Mouse (Mus musculus) forebrain, embryonic 11.5 days (tissue): ENCODE measurements around the gene H2al1h. TPM values are rescaled to one million over a fixed set of nuclear protein-coding genes. Genes with fewer than 3 reads are reported as not detected.
"Not testable (repeated sequence)": the region's sequence is repeated elsewhere in the genome, so short reads cannot be mapped to it uniquely, and the experiment has no call there.

Source experiments
- ATAC-seq: fragments of 200-750 bp; cut with Nextera tagmentation; replicated peaks from 2 replicates; pipeline ENCODE4 v1.8.0; 2017; ENCODE audit warnings: moderate TSS enrichment; ENCODE audit not compliant: low FRiP score
- DNase-seq: peaks from one replicate; pipeline ENCODE4 v3.0.0-alpha.2; 2017; ENCODE audit warnings: low spot score
- H3K27ac ChIP-seq: fragments of 300-500 bp; sonication (generic); 2 replicates; pipeline ENCODE4 v1.5.1; 2014; ENCODE audit warnings: low read depth, low read length
- H3K27me3 ChIP-seq: fragments of 300-500 bp; sonication (generic); 2 replicates; pipeline ENCODE4 v1.6.1; 2014; ENCODE audit warnings: mild to moderate bottlenecking, low read length, mixed read lengths; ENCODE audit not compliant: control insufficient read depth, insufficient read depth
- H3K36me3 ChIP-seq: fragments of 300-500 bp; sonication (generic); 2 replicates; pipeline ENCODE4 v1.6.1; 2014; ENCODE audit warnings: mild to moderate bottlenecking, low read length, moderate library complexity, mixed read lengths; ENCODE audit not compliant: control insufficient read depth, insufficient read depth
- H3K4me1 ChIP-seq: fragments of 300-500 bp; sonication (generic); replicated peaks from 2 replicates; pipeline ENCODE4 v1.6.1; 2014; ENCODE audit warnings: low read length, mixed read lengths; ENCODE audit not compliant: control insufficient read depth, insufficient read depth
- H3K4me2 ChIP-seq: fragments of 300-500 bp; sonication (generic); 2 replicates; pipeline ENCODE4 v1.6.1; 2014; ENCODE audit warnings: low read depth, mild to moderate bottlenecking, low read length, moderate library complexity, mixed read lengths; ENCODE audit not compliant: severe bottlenecking
- H3K4me3 ChIP-seq: fragments of 300-500 bp; sonication (generic); 2 replicates; pipeline ENCODE4 v1.5.1; 2014; ENCODE audit warnings: low read depth, low read length
- H3K9ac ChIP-seq: fragments of 300-500 bp; sonication (generic); 2 replicates; pipeline ENCODE4 v1.6.1; 2014; ENCODE audit warnings: low read length
- H3K9me3 ChIP-seq: fragments of 300-500 bp; sonication (generic); 2 replicates; pipeline ENCODE4 v1.6.1; 2016; ENCODE audit warnings: low read length, mixed read lengths; ENCODE audit not compliant: control insufficient read depth
- WGBS: fragments of 180-500 bp; shearing (Covaris S2); extraction: QIAGEN DNeasy Blood & Tissue Kit; methylation state at CpG from one replicate; pipeline ENCODE4 v1.1.7; 2014; 5-methylcytosine and 5-hydroxymethylcytosine counted together
- polyA plus RNA-seq: library from polyadenylated mRNA; unstranded; fragments of >200 nt; fragmentation: Nextera tagmentation; extraction: Ambion mirVana; gene quantifications from 2 replicates; pipeline ENCODE4 v1.2.1, GENCODE M21; 2014

The H2al1h gene
- polyA plus RNA-seq: not detected in 2 replicates

- not testable (repeated sequence) for ATAC-seq, H3K9ac ChIP-seq, H3K27ac ChIP-seq, DNase-seq, H3K9me3 ChIP-seq, H3K27me3 ChIP-seq, H3K4me1 ChIP-seq, H3K36me3 ChIP-seq, H3K4me2 ChIP-seq, H3K4me3 ChIP-seq
- no CpG with 5 or more reads among the region's 6 CpGs for WGBS
Measured at GRCm38 (mm10) chrX:11321192-11321591, at the start of gene H2al1h. Gene H2al1h, plus strand, starts transcription at chrX:11321492.

- 86% methylated on average over 3 of the region's 3 CpGs for WGBS
- Histone ChIP-seq H3K4me2 (no peak overlapping the region), H3K4me1 (no peaks in the 10 kb centered on the region), H3K9ac (no peak overlapping the region), H3K9me3 (no peaks in the 10 kb centered on the region), H3K27me3 (no peaks in the 10 kb centered on the region), H3K4me3 (no peak overlapping the region), H3K36me3 (no peaks in the 10 kb centered on the region), H3K27ac (no peak overlapping the region)
- ATAC-seq (no peak), DNase-seq (no peak)
Measured at GRCm38 (mm10) chrX:11273190-11273589, 48.1 kb upstream of the H2al1h start.

- no peaks in the 10 kb centered on the region for H3K27me3 ChIP-seq
- 79% methylated on average over 6 of the region's 6 CpGs for WGBS
- H3K9me3 ChIP-seq: no peaks in the 10 kb centered on the region
- no peak overlapping the region for H3K27ac ChIP-seq
- no peaks in the 10 kb centered on the region for H3K36me3 ChIP-seq
- DNase-seq (no peak), ATAC-seq (no peak)
- no peaks in the 10 kb centered on the region for H3K4me1 ChIP-seq
- no peak overlapping the region for H3K9ac ChIP-seq
- no peak overlapping the region for H3K4me2 ChIP-seq
- H3K4me3 ChIP-seq: no peak overlapping the region
Measured at GRCm38 (mm10) chrX:11277083-11277482, 44.2 kb upstream of the H2al1h start.

- no peaks in the 10 kb centered on the region for H3K36me3 ChIP-seq
- H3K9ac ChIP-seq: no peak overlapping the region
- no peaks in the 10 kb centered on the region for H3K27me3 ChIP-seq
- no peak overlapping the region for H3K27ac ChIP-seq
- H3K4me3 ChIP-seq: no peak overlapping the region
- H3K4me2 ChIP-seq: no peak overlapping the region
- 76% methylated on average over 2 of the region's 2 CpGs for WGBS
- no peak for ATAC-seq
- H3K4me1 ChIP-seq: no peaks in the 10 kb centered on the region
- DNase-seq: no peak
- H3K9me3 ChIP-seq: no peaks in the 10 kb centered on the region
Measured at GRCm38 (mm10) chrX:11280741-11281140, 40.6 kb upstream of the H2al1h start.

- DNase-seq (no peak), ATAC-seq (no peak)
- H3K9me3 ChIP-seq: no peaks in the 10 kb centered on the region; the same call in 1 of the 2 replicates
- 82% methylated on average over 14 of the region's 14 CpGs for WGBS
- no peak overlapping the region for H3K27ac ChIP-seq
- H3K4me3 ChIP-seq: no peak overlapping the region
- no peaks in the 10 kb centered on the region for H3K36me3 ChIP-seq
- H3K27me3 ChIP-seq: no peaks in the 10 kb centered on the region
- H3K4me2 ChIP-seq: no peak overlapping the region
- H3K4me1 ChIP-seq: no peaks in the 10 kb centered on the region
- H3K9ac ChIP-seq: no peak overlapping the region
Measured at GRCm38 (mm10) chrX:11288306-11288882, 32.9 kb upstream of the H2al1h start.

GRCm38 (mm10) chrX:11289244-11289643 is 32.0 kb upstream of the H2al1h start:
- Histone ChIP-seq H3K36me3 (no peaks in the 10 kb centered on the region), H3K4me1 (no peaks in the 10 kb centered on the region), H3K27me3 (no peaks in the 10 kb centered on the region), H3K9me3 (no peaks in the 10 kb centered on the region; the same call in 1 of the 2 replicates), H3K27ac (no peak overlapping the region), H3K4me3 (no peak overlapping the region), H3K4me2 (no peak overlapping the region), H3K9ac (no peak overlapping the region)
- no peak for DNase-seq
- WGBS: 30% methylated on average over 4 of the region's 4 CpGs
- no peak for ATAC-seq

GRCm38 (mm10) chrX:11298957-11299356 is 22.3 kb upstream of the H2al1h start, which contains the start of gene H2al1a:
Gene H2al1a, plus strand, starts transcription at chrX:11299257.
- no CpG with 5 or more reads among the region's 3 CpGs for WGBS
- not testable (repeated sequence) for H3K9me3 ChIP-seq, H3K36me3 ChIP-seq, H3K4me2 ChIP-seq, DNase-seq, H3K27me3 ChIP-seq, H3K9ac ChIP-seq, H3K4me1 ChIP-seq, H3K27ac ChIP-seq, ATAC-seq, H3K4me3 ChIP-seq

GRCm38 (mm10) chrX:11302132-11302531 is 19.2 kb upstream of the H2al1h start, which contains the start of gene H2al1b:
Gene H2al1b, plus strand, starts transcription at chrX:11302432.
- not testable (repeated sequence) for H3K9me3 ChIP-seq, H3K9ac ChIP-seq, H3K27ac ChIP-seq, H3K4me3 ChIP-seq, H3K27me3 ChIP-seq, ATAC-seq, DNase-seq, H3K4me1 ChIP-seq, H3K4me2 ChIP-seq, H3K36me3 ChIP-seq
- 94% methylated on average over 1 of the region's 3 CpGs for WGBS

GRCm38 (mm10) chrX:11305355-11305754 is 15.9 kb upstream of the H2al1h start, which contains the start of gene H2al1c:
Gene H2al1c, plus strand, starts transcription at chrX:11305655.
- not testable (repeated sequence) for ATAC-seq, H3K4me3 ChIP-seq, H3K27me3 ChIP-seq, H3K36me3 ChIP-seq, H3K4me2 ChIP-seq, DNase-seq, H3K9me3 ChIP-seq, H3K27ac ChIP-seq, H3K4me1 ChIP-seq, H3K9ac ChIP-seq
- 92% methylated on average over 1 of the region's 6 CpGs for WGBS
